Mouse (Mus musculus) lung, postnatal 4 days (tissue): ENCODE results near the gene Gm45623.
A peak's percentile ranks its signal among the peaks of the same experiment; 100 is the strongest.

ENCODE experiments used
- DNase-seq, 2 experiments: peaks; one replicate each; pipeline ENCODE4 v3.0.0; 2021

Gene Gm45623

DNA sequence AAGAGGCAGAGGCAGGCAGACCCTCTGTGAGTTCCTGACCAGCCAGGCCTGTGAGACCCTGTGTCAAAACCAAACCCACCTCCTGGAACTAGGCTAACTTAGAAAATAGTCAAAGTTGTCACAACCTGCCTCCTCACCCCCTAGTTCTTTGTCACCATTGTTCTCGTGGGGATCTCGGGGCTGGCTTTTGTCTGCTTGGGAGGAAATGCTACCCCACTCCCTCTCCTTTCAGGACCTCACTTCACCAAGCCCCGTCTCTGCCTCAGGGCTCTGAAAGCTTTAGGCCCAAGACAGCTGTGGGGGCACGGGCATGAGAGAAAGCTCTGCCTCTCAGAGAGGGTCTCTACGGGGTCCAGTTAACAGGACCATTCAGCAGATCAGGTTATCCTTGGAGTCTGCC is 1.9 kb downstream of the Gm45623 start:
- DNase-seq, result peak in 1 of 2 experiments; percentile 5

DNA sequence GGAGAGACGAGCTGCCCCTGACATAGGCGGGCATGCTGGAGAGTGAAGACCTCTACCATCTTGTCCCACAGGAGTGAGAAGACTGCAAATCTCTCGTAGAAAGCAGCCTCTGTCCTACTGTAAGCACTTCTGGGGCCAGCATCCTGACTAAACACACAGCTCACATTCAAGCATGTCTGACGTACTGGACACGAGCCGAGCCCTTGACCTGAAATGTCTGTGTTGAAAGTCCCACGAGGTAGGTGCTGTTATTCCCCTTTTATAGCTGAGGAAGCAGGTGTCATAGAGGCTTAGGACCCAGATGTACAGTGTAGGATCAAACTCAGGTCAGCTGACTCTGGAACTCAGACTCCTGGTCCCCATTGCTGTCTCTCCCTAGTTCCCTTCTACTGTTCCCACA is 4.2 kb downstream of the Gm45623 start:
- peak in 1 of 2 experiments; percentile 41 for DNase-seq

DNA sequence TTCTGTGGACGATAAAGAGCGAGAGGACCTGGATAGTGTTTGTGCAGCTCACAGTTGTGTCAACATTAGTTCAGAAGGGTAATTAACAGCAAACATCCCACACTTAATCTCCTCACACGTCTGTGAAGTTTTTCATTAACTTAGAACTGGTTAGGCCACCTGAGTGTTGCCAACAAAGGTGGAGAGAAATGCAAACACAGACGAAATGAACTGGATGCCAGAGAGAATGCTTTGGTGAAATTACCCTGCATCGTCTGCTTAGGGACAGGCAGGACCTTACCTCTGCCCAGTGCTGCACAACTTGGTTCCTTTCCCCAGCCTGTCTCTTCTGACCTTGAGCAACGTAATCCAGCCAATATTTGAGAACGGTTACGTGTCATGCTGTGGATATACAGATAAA is 6.1 kb downstream of the Gm45623 start:
- peak in 1 of 2 experiments; percentile 40 for DNase-seq

GRCm38 (mm10) chr13:56746739-56747532 is 6.7 kb downstream of the Gm45623 start:
- no peak for DNase-seq

DNA sequence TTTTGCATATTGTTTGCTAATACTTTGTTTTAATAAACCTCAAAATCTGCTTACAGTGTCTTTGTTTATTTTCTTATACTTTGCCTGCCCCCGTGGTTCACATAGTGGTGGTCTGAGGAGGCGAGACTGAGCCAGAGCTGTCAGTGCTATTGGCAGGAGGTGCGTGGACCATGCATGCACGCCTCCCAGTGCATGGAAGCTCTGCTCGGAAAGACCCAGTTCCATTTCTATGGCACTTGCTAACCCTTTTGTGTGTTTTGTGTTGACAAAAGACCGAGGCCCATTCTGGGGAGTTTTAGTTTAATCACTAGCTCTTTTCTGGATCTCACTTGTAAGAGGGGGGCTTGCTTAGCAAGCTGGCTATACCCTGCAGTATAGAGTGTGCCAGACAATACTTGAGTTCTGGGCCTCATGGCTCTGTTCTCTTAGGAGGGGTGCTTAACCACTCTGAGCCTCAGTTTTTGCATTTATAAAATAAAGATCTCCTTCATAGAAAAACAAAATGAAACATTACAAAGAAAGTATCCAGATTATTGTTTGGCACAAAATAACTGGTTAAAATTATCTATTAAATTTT is 11.2 kb downstream of the Gm45623 start:
- no peak for DNase-seq

DNA sequence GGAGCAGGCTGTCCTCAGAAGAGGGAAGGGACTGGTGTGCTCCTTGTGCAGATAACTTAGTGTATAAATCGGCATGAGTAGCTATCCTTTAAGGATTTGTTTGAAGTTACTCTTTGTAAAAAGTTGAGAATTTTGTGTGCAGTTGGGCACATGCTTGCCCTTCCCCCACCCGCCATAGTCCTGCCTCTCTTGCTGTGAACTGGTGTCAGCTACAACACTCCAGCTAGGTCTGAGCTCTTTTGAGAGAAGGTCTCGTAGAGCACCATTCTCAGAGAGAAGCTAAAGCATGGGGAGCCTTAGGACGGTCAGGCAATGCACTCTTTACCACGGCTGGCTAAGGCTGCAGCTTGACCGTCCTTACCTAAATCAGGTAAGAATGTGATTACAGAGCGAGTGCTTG is 11.9 kb downstream of the Gm45623 start:
- DNase-seq, result no peak

- DNase-seq, result no peak
Observed at GRCm38 (mm10) chr13:56740496-56740895, 13.1 kb downstream of the Gm45623 start.

DNA sequence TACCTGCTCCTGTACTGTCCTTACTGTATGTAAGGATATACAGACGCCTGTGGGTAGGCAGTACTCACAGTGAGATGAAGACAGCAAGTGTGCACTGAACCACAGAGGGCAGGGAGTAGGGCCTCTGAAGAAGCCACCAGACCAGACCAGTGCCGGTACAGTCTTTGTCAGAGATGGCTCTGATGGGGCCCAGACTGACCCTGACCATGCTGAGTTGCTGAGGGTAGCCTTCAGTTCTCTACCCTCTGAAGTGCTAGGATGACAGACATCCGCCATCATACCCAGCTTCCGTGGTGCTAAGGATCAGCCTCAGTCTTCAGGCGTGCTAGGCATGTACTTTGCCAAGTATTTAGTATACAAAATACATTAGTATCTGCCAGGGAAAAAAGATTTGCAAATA is 14.1 kb downstream of the Gm45623 start:
- DNase-seq, result no peak

- peak in 1 of 2 experiments; percentile 42 for DNase-seq
Observed at GRCm38 (mm10) chr13:56735212-56735875, 18.3 kb downstream of the Gm45623 start.

GRCm38 (mm10) chr13:56734617-56735016 is 19.0 kb downstream of the Gm45623 start:
- no peak for DNase-seq

DNA sequence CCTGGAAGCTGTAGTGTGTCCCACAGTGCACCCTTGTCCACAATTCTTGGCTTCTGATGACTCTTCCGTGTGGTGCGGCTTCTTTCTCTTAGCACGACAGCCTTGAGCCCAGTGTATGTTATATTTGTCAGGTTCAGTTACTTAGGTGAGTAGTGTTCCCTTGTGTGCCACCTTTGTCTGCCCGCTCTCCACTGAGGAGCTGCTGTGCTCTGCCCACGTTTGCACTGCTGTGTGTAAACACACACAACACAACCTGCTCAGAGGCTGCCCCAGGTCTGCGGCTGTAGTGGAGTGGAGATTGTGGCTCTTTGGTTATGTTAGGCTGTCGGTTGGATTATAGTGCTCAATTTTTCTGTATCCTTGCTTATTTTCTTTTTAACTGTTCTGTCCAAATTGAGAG is 24.6 kb downstream of the Gm45623 start:
- DNase-seq, result no peak

DNA sequence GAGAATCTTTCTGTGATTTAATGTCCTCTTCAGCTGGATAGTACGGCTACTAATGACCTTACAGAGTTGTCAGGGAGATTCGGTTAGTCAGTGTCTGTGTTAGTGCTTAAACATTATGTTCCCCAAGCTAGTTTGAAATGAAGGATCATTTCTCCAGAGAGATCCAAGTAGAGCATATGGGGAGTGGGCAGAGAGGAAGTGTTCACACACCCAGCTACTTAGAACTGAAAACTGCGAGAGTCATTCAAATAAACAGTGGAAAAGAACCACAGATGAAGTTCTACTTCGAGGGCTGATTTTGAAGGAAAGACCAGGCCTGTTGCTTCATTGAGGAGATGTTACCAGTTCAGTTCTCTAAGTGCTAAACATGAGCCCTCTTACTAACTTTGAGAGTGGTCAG is 27.1 kb downstream of the Gm45623 start:
- no peak for DNase-seq

- no peak for DNase-seq
Observed at GRCm38 (mm10) chr13:56712221-56712620, 41.4 kb downstream of the Gm45623 start.

DNA sequence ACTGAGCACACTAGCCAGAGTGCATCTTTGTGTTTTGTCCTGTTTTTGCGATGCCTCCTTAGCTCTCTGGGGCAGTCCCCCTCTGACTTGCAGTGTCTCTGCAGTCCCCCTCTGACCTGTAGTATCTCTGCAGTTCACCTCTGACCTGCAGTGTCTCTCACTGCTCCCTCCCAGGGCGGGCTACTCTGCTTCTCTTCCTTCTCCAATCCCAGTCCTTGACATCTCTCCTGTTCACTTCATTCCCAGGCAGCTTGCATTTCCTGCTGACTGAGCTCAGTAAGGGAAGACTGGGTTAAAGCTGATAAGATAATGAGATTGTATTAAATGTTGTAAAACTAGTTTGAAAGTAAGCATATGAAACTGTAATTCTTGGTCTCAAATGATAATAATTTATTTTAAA is 43.0 kb downstream of the Gm45623 start:
- DNase-seq, result no peak

- DNase-seq, result no peak
Observed at GRCm38 (mm10) chr13:56707606-56708005, 46.0 kb downstream of the Gm45623 start.

- no peak for DNase-seq
Observed at GRCm38 (mm10) chr13:56707111-56707510, 46.5 kb downstream of the Gm45623 start.

- no peak for DNase-seq
Observed at GRCm38 (mm10) chr13:56704596-56704995, 49.0 kb downstream of the Gm45623 start.

GRCm38 (mm10) chr13:56703871-56704321 is 49.7 kb downstream of the Gm45623 start:
- peak; percentile 30 to 41 for DNase-seq

- peak; percentile 77 to 89 for DNase-seq
Observed at GRCm38 (mm10) chr13:56703222-56703870, 50.3 kb downstream of the Gm45623 start.

DNA sequence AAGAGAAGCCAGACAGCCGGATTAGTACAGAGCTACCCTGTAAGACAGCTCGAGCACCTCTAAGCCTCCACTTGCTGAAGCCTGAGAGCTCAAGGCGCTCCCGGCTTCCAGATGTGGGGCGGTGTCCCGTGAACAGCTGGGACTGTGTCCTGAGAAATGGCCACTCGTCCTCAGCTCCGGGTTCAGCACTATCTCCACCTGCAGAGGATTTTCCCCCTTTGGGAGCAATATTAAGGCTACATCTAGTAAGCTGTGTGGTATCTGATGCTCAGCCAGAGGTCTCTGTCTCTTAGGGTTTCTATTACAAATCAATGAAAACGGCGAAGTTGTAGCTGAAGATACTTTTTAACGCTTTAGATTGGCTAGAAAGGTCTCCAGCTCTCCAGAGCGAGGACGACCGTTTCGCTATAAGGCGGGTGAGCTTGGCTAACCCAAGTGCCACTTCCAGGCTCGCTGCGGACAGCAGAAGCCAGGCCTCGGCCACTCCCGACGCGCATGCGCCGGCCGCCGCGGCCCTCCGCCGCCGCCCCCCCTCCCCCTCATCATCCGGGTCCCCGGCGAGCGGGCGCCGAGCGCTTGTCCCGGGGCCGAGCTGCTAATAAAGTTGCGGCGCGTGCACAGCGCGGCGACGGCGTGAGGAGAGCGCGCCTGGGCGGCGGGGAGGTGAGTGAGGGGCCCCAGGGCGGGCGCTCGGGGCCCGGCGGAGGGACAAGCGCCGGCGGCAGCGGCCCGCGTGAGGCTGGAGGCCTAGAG is 51.0 kb downstream of the Gm45623 start, which contains the start of gene Smad5:
Gene Smad5 (plus strand): TSS at position 542 of the 753 bp plus-strand sequence.
- DNase-seq, result peak; percentile 91 to 95
